Mouse (Mus musculus): ENCODE measurements around the gene Gm2a. TPM values are rescaled to one million over a fixed set of nuclear protein-coding genes. Genes with fewer than 3 reads are reported as not detected.

The Gm2a gene
- polyA plus RNA-seq (2014; fragmentation: Illumina TruSeq; extraction: RNeasy Lipid Tissue Mini Kit (QIAGEN cat#74804); ENCODE audit: low read depth, low replicate concordance), result 10.3 TPM

GRCm38 (mm10) chr11:55097463-55098188 lies at the start of gene Gm2a:
Gm2a (plus strand) TSS chr11:55098115.

GRCm38 (mm10) chr11:55077331-55078231 lies 20.3 kb upstream of the Gm2a start, which contains the start of gene Ccdc69:
Ccdc69 (minus strand) TSS chr11:55078131.

GRCm38 (mm10) chr11:55151608-55152007 lies 53.7 kb downstream of the Gm2a start, which contains the start of gene Slc36a3:
Slc36a3 (minus strand) TSS chr11:55151708.

Other genes with a start within 250 kb of the Gm2a start
- gene Lyrm7, start 237.2 kb upstream of the Gm2a start, polyA plus RNA-seq (2014; fragmentation: Illumina TruSeq; extraction: RNeasy Lipid Tissue Mini Kit (QIAGEN cat#74804); ENCODE audit: low read depth, low replicate concordance), result 17.9 TPM
- gene Hint1, start 231.7 kb upstream of the Gm2a start, polyA plus RNA-seq (2014; fragmentation: Illumina TruSeq; extraction: RNeasy Lipid Tissue Mini Kit (QIAGEN cat#74804); ENCODE audit: low read depth, low replicate concordance), result 456 TPM
- gene Gpx3, start 195.7 kb upstream of the Gm2a start, polyA plus RNA-seq (2014; fragmentation: Illumina TruSeq; extraction: RNeasy Lipid Tissue Mini Kit (QIAGEN cat#74804); ENCODE audit: low read depth, low replicate concordance), result 706 TPM
- 29.7 TPM for gene Tnip1, start 135.2 kb upstream of the Gm2a start, polyA plus RNA-seq (2014; fragmentation: Illumina TruSeq; extraction: RNeasy Lipid Tissue Mini Kit (QIAGEN cat#74804); ENCODE audit: low read depth, low replicate concordance)
- 196 TPM for gene Anxa6, start 64.7 kb upstream of the Gm2a start, polyA plus RNA-seq (2014; fragmentation: Illumina TruSeq; extraction: RNeasy Lipid Tissue Mini Kit (QIAGEN cat#74804); ENCODE audit: low read depth, low replicate concordance)
- gene Ccdc69, start 20.0 kb upstream of the Gm2a start, polyA plus RNA-seq (2014; fragmentation: Illumina TruSeq; extraction: RNeasy Lipid Tissue Mini Kit (QIAGEN cat#74804); ENCODE audit: low read depth, low replicate concordance), result 18.3 TPM
- not detected for gene Slc36a3, start 53.6 kb downstream of the Gm2a start, polyA plus RNA-seq (2014; fragmentation: Illumina TruSeq; extraction: RNeasy Lipid Tissue Mini Kit (QIAGEN cat#74804); ENCODE audit: low read depth, low replicate concordance)
- gene Slc36a2, start 87.0 kb downstream of the Gm2a start, polyA plus RNA-seq (2014; fragmentation: Illumina TruSeq; extraction: RNeasy Lipid Tissue Mini Kit (QIAGEN cat#74804); ENCODE audit: low read depth, low replicate concordance), result 31.4 TPM
- gene Slc36a1, start 106.2 kb downstream of the Gm2a start, polyA plus RNA-seq (2014; fragmentation: Illumina TruSeq; extraction: RNeasy Lipid Tissue Mini Kit (QIAGEN cat#74804); ENCODE audit: low read depth, low replicate concordance), result 6.5 TPM
- gene Fat2, start 238.4 kb downstream of the Gm2a start, polyA plus RNA-seq (2014; fragmentation: Illumina TruSeq; extraction: RNeasy Lipid Tissue Mini Kit (QIAGEN cat#74804); ENCODE audit: low read depth, low replicate concordance), result 0.05 TPM

Measured in heart, adult 10 weeks (tissue).